Mouse (Mus musculus): ENCODE results near the gene Ltb.
A peak's percentile ranks its signal among the peaks of the same experiment; 100 is the strongest.

The Ltb gene

DNA sequence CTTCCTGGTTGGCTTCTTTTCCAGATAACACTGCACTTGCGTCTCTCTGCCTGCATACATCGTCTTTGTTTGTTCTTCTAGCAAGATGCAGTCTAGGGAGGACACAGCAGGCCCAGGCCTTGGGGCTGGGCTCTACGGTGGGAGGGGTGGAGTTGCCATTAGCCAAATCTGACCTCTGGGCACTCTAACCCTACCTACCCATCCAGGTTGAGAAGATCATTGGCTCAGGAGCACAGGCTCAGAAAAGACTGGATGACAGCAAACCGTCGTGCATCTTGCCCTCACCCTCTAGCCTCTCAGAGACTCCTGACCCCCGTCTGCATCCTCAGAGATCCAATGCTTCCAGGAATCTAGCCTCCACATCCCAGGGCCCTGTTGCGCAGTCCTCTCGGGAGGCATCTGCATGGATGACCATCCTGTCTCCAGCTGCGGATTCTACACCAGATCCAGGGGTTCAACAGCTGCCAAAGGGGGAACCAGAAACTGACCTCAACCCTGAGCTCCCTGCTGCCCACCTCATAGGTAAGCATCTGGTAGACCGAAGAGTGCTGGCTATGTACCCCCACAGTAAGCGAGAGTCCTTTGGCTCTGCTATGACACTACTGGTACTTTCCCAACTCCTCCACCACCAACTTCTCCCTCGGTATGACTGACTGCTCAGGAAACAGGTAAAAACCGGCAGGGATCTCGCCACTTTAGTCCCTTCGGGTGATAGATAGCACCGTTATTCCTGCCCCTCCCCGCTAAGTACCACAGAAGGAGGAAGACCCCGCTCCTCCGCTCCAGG lies 798 bp downstream of the Ltb start:
- DNase-seq (ENCODE audit: low spot score), result no peak

DNA sequence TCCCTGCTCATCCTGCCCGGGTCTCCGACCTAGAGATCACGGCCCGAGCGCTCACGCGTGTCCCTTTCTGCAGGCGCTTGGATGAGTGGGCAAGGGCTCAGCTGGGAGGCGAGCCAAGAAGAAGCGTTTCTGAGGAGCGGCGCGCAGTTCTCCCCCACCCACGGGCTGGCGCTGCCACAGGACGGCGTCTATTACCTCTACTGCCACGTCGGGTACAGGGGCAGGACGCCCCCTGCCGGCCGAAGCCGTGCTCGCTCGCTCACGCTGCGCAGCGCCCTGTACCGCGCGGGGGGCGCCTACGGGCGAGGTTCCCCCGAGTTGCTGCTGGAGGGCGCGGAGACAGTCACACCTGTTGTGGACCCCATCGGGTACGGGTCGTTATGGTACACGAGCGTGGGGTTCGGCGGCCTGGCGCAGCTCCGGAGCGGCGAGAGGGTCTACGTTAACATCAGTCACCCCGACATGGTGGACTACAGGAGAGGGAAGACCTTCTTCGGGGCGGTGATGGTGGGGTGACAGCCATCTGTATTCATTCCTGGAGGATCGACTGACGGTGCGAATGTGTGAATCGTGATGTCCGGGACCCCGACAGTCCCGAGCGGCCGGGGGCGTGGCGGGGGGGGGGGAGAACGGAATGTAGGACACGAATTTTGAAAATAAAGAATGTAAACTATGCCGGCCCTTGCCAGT lies 1.5 kb downstream of the Ltb start:
- peak; percentile 57 for DNase-seq (ENCODE audit: low spot score)

DNA sequence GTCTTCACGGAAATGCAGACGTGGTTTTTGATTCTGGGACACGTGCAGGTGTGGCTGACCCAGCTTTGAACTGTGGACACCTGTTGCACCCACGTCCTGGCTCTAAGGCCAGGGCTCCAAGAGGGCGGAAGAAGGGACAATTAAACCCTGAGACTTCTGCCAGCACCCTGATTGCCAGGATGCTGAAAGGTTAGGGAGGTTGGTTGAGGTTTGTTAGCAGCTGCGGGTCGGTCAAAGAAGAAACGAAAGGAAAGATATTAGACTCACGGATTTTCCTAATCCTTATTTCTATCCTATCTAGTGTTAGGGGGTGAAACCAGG lies 2.0 kb downstream of the Ltb start:
- no peak for DNase-seq (ENCODE audit: low spot score)

DNA sequence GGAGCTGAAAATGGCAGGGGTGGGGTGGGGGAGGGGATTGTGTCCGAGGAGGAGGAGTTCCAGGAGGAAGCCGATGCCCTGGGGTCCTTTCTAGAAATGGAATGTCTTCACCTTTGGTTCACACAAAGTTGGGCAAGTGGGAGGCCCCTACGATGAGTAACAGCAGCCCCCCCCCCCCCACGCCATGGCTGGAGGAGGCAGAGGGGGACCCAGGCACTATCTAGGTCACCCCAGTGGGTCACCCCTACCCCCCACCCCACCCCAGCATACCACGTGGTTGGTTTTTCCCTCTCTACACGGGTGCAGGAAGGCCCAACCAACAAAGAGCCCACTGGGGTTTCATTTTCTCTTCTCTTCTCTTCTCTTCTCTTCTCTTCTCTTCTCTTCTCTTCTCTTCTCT lies 2.9 kb downstream of the Ltb start:
- no peak for DNase-seq (ENCODE audit: low spot score)

DNA sequence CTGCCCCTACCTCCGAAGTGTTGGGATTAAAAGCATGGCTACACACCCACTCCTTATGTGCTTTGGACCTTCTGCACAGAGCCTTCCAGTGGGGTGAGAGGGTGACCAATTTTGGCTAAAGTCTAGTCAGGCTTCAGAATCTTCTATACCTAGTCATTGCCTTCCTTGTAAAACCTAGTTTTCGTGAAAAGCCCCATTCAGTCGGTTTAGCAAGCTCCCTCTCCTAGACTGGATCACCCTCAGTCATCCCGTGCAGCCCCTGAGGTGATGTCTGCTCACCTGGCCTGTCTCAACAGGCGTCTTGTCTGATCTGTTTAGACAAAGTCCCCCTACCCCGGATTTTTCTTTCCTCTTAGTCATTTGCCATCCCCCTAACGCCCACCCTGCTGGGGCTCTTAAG lies 3.8 kb downstream of the Ltb start:
- no peak for DNase-seq (ENCODE audit: low spot score)

DNA sequence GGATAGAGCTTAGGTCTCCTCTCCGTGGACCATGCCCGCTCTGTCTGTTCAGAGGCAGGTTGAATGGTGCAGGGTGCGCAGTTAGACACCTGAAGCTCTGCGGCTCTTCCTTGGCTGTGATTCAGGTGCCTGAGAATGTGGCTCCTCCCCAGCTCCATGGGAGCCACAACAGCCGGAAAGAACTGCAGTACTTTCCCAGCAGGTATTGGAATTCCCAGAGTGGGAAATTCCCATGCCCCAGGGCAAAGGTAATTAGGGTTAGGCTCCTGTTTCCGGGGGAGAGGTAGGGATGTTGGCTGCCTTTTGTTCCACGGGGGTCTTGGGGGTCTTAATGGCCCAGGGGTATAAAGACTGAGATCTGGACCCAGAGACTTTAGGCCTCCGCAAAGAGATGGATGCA lies 4.7 kb downstream of the Ltb start:
- no peak for DNase-seq (ENCODE audit: low spot score)

DNA sequence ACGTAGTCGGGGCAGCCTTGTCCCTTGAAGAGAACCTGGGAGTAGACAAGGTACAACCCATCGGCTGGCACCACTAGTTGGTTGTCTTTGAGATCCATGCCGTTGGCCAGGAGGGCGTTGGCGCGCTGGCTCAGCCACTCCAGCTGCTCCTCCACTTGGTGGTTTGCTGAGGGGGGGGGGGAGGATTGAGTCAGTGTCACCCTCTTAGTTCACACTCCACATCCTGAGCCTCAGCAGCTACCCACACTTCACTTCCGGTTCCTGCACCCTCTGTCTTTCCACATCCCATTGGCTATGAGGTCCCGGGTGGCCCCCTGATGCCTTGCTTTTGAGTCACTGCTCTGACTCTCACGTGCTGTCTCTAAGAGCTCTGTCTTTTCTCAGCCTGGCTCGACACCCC lies 6.2 kb downstream of the Ltb start:
- DNase-seq (ENCODE audit: low spot score), result no peak

DNA sequence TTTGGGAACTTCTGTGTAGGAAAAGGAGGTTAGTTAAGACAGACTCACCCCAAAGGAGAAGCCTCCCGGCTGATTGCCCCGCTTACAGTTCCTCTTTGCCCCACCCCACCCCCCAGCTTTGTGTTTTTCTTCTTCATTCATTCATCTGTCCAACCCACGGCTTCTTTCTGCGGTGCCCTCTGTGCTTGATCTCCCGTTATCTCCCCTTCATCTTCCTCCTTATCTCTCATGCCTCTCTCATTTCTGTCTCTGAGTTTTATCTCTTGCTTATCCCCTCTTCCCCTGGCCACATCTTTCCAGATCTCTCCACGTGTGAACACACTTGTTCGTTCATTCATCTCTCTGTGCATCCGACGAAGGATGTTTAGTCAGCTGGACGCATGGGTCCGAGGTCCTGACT lies 6.9 kb downstream of the Ltb start:
- DNase-seq (ENCODE audit: low spot score), result no peak

DNA sequence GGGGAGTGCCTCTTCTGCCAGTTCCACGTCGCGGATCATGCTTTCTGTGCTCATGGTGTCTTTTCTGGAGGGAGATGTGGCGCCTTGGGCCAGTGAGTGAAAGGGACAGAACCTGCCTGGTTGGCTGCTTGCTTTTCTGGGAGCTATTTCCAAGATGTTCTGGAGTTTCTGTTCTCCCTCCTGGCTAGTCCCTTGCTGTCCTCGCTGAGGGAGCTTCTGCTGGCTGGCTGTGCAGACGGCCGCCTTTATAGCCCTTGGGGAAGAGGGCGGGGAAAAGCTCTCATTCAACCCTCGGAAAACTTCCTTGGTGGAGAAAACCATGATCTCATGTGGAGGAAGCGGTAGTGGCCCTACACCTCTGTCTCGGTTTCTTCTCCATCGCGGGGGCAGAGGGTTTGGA lies 7.5 kb downstream of the Ltb start, which contains the start of gene Tnf:
Gene Tnf, minus strand, starts transcription at position 221 of the 400 bp plus-strand sequence.
- no peak for DNase-seq (ENCODE audit: low spot score)

DNA sequence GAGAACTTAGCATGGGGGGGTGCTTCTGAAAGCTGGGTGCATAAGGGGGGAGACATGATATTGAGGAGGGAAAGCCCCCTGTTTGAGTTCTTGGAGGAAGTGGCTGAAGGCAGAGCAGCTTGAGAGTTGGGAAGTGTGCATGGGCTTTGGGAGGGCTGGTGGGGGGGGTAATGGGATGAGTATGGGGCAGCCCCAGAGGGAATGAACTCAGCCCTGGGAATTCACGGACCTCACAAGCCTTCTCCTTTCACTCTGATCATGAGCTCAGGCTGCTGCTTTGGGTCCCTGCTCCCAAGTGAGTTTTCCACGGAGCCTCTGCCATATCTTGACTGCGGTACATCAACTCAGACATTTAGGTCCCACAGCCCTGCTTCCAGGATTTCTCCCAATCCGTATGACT lies 8.2 kb downstream of the Ltb start:
- DNase-seq (ENCODE audit: low spot score), result no peak

DNA sequence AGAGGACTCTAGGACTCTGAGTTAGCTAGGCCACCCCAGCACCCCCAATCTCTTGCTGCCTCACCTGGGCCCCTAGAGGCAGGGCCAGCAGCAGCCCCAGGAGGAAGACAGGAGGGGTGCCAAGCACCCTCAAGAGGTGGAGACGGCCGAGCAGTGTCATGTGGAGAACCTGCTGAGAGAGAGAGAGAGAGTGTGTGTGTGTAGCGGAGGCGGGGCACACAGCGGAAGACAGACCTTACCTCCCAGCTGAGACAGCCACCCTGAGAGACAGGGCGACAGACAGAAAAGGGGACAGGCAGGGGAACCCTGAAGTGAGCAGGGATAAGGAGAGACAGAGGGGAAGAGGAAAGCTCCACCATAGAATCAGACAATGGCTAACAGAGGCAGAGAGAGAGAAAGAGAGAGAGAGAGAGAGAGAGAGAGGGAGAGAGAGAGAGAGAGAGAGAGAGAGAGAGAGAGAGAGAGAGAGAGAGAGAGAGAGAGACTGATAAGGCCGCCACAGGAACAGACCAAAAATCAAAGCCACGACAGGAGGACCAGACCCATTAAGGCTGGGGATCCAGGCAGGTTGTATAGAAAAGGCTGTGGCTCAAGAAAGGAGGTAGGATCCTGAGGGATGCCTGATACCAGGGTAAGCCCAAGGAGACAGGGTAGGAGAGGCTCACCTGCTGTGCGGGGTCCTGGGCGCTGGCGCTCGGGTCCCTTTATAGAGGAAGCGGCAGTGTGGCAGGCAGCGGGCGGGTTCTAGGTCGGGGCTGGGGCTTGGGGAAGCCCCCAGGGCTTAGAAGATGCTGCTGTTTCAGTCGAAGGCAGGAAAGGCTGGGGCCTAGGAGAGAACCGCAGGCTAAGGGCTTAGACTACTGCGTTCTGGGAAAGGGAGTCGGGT lies 10.5 kb downstream of the Ltb start, which contains the start of gene Lta:
Gene Lta, minus strand, starts transcription at position 858 of the 886 bp plus-strand sequence.
- no peak for DNase-seq (ENCODE audit: low spot score)

DNA sequence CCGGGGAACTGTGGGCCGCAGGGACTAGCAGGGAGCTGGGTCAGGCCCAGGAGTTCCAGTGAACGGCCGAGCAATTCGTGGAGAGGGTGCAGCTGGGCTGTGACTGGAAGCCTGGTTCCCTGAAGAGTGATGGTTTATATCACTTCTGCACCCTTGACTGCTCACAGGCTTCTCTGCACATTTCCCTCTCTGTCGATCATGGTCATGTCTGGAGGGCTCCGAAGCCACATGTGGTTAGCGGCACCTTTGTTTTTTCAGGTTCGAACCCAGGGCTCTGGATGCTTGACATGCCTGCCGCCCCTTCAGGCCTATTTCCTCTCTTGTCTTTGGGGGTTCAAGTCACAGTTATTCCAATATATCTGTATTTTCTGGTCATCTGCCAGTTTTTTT lies 11.1 kb downstream of the Ltb start:
- no peak for DNase-seq (ENCODE audit: low spot score)

DNA sequence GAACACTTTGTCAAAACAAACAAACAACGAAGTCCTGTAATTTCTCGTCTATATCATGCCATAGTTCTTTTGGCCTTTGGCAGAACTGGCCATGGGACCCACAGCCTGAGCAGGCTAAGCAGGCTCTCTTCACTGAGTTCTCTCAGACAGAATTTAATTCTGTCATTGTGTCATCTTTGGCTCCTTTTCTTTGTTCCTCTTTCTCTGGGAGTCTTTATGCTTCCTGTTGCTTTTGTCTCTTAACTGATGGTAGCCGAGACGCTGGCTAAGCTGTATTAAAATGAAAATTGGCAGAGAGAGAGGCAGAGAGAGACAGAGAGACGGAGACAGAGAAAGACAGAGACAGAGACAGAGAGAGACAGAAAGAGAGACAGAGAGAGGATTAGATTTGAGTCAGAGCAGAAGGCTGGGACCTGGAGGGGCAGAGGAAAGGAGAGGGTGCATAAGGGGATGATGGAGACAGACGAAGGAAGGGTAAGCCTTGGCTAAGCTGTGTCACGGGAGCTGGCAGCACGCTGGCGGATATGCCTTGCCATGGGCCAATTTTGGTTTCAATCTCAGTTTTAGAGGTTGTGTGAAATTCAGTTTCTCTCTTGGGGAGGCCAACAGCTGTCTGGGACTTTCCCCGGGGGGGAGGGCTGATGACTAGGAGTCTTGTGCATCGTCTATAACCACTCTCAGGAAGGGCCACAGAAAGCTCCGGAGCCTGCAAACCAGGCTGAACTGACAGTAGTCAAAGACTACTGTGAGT lies 15.7 kb downstream of the Ltb start:
- no peak for DNase-seq (ENCODE audit: low spot score)

DNA sequence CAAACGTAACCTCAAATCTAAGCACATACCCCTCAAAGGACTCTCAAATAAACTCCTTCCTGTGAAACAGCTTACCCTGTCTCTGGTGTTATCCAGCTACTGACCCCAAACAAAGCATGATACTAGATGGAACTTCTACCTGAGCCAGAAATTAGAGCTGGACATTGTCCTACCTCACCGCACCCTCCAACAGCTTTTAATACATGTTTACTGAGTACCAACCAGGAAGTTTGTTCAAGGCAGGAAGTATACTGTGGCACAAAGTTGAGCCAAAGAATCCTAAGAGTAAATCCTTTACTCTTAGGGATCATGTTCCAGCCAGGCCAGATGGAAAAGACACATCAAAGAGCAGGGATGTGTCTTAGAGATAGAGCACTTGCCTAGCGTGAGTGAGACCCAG lies 16.4 kb downstream of the Ltb start:
- no peak for DNase-seq (ENCODE audit: low spot score)

DNA sequence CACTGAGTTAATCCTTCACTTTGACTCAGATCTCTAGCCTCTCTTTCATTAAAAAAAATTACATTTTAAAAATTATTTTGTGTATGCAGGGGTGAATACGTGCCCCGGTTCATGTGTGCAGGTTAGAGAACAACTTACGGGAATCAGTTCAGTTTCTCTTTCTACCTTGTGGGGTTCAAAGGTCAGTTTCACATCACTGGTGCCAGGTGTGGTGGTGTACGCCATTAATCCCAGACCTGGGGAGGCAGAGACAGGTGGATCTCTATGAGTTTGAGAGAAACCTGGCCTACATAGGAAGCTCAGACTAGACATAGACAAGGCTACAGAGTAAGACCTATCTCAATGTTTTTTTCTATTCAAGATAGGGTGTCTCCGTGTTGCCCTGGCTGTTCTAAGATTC lies 18.8 kb downstream of the Ltb start:
- DNase-seq (ENCODE audit: low spot score), result no peak

DNA sequence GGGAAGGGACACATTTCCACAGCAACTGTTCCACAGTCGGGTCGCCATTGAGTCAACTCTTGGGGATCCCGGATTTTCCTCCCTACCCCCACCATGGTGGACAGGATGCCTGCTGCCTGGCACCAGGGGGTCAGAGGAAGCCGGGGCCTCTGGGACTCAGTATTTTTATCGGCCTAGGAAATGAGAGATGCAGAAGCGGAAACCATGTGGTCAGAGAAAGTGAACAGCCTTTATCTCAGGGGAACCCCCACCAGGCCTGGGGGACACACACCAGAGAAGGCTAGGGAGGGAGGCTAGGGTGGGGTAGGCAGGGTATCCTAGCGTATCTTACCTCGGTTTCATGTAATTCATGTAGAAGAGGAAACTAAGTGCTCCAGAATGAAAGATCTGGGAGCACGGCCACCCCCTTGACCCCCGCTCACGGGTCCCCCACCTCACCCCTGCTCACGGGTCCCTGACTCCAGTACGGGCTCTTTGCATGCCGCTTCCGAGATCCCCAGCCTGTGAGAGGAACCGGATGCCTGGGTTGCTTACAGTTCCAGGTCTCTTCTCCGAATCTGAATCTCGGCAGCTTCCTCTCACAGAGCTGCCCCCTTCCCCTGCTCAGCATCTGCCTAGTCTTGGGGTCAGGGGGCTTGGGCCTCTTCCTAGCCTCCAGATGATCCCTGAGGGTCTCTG lies 24.4 kb downstream of the Ltb start:
- no peak for DNase-seq (ENCODE audit: low spot score)

DNA sequence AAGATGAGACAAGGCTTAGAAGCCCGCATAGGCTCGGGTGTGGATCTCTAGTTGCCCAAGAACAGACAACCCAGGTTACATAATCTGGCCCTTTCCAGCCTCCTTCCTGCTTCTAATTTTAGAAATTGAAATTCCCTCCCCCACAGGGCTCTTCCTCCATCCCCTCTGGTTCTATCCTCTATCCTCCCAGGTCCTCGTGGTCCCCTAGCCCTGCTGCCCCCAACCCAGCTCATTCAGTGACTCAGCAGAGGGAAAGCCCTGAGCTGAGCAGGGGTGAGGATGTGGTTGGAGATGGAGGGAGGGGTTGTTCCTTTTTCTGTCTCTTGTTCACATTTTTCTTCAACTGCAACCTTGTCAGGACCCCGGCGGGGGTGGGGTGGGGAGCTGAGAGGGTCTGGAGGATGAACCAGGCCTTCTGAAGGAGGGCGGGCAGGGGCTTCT lies 25.4 kb downstream of the Ltb start:
- DNase-seq (ENCODE audit: low spot score), result no peak

DNA sequence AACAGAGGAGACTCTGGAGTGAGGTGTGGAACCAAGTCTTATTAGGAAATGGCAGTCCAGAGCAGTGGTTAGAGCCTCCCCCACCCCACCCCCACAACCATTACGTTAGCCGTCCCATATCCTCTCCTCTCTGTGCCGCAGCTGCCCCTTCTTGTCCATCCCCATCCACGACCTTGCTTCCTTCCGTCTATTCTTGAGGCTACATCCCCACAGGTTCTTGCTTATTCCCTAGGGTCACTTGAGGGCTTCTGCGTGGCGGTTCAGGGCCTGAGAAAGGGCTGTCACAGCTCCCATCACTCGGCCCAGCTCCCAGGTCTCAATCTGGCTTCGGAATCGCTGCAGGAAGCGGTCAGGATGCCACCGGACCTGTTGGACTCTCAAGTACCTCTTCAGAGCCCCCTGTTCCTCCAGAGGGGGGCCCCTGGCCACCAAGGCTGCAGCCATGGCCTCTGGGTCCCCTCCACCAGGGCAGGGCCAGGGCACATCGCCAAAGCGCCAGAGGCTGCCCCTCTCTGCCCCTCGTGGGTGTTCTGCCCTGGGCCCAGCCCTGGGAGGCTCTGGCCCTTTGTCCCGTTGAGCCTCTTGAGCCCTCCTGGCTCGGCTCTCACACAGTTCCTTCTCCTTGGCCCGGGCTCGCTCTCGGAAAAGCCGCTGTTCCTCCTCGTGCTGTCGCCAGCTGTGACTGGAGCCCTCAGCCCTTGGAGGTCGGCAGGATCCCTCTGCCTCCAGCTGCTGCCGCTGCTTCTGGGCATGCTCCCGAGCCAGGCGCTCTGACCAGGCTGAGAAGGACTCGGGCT lies 26.1 kb downstream of the Ltb start, which contains the start of gene Gm16181:
Gene Gm16181, plus strand, starts transcription at position 679 of the 797 bp plus-strand sequence.
- no peak for DNase-seq (ENCODE audit: low spot score)

DNA sequence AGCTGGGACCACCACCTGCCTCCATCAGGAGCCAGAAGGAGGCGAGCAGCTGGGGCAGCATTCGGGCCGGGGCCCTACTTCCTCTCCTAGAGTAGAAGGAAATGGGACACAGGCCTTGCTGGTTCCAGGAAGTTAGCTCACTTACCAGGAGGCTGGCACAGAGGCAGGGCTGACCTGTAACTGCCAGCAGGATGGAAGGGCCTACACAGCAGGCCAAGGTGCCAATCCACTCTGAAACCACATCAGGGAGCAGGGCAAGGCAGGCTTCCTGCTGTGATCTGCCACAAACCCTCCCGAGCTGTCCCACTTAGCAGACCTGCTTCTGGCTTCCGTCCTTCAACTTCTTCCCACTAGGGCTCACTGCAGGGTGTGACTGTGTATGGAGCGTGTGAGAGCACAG lies 28.1 kb downstream of the Ltb start:
- DNase-seq (ENCODE audit: low spot score), result no peak

DNA sequence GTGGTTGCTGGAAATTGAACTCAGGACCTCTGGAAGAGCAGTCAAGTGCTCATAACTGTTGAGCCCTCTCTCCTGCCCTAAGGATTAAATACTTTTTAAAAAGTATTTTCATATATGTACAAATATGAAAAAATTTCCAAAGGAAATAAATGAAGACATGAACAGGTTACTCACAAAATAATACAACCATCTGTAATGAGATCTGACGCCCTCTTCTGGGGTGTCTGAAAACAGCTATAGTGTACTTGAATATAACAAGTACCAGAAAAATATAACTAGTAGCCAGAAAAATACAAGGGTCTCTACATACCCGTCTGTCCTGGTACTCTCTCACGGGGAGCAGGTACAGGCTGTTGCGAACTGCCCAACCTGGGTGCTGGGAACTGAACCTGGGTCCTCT lies 30.4 kb downstream of the Ltb start:
- no peak for DNase-seq (ENCODE audit: low spot score)

DNA sequence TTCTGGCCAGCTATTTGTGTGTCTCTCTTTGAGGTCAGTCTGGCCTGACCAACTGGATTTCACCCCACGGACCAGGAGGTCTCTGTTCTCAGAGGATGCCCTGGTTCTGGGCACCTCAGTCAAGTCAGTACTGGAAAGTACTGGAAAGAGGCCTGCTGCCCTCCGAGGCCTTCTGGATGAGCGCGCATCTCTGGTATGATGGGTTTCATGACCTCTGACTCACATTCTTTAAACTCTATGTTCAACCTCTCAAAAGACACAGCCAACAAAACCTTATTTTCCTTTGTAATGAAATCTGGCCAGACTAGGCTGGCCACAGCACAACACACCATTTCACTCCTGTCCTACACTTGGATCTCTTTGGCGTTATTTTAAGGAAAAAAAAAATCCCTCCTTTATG lies 31.2 kb downstream of the Ltb start:
- no peak for DNase-seq (ENCODE audit: low spot score)
